Mouse (Mus musculus): ENCODE data around the gene Slc25a44. TPM values are rescaled to one million over a fixed set of nuclear protein-coding genes. Genes with fewer than 3 reads are reported as not detected.
"Not testable (repeated sequence)": the region's sequence is repeated elsewhere in the genome, so short reads cannot be mapped to it uniquely, and the experiment has no call there.

The Slc25a44 gene
- polyA plus RNA-seq, 1 experiment from 2014 or later, result 18.3 TPM

DNA sequence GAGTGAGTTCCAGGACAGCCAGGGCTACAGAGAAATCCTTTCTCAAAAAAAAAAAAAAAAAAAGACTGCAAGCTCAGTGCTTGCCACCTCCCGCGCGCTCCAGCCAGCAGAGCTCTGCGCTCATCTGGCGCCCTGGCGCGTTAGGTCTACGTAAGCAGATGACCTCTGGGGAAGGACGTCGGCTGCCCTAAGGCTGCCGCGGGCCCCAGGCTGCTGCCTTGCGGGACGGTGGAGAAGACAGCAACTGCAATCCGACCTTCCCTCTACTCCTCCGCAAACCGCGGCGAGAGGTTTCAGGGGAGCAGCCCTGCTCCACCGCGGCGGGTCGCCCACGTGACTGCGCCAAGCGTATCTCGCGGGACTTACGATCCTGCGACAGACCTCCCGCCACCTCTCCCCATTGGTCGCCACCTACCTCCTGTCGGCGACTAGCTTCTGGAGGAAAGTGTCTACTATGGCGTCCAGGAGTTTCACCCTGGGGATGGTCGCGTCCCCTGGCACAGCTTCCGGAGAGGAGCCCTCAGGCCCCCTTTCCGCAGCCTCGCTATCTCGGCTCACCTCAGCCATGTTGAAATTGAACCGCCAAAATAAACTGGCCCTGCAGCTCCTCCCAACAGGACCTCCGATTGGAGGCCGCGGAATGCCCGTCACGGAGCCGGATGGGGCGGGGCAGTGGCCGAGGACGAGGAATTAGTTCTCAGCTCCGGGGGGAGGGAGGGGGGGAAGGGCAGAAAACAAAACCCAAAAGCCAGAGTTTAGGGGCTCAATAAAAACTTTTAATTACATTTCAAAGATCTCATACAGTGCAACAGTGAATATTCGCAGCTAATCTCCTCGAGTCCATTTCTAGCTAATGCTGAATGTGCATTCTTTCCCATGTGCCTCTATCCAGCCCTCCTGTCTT lies 14.9 kb downstream of the Slc25a44 start, which contains the start of gene Pmf1:
Pmf1 (minus strand) TSS at position 591 of the 904 bp plus-strand sequence.
- Histone ChIP-seq H3K9me3 (no peaks in the 10 kb centered on the region), H3K27me3 (no peaks in the 10 kb centered on the region), H3K27ac (peak within 1 kb of the TSS; percentile 88), H3K4me2 (replicated peaks) (peak within 1 kb of the TSS; percentile 68), H3K9ac (peak within 1 kb of the TSS; percentile 92), H3K4me3 (peak within 1 kb of the TSS; percentile 71), H3K36me3 (peaks cover 42% of the 10 kb centered on the region), H3K4me1 (peaks cover 33% of the 10 kb centered on the region)
- under 1% methylated on average over 54 of the region's 54 CpGs for WGBS
- ATAC-seq (ENCODE audit: low FRiP score, low read depth), result peak; percentile 94

GRCm38 (mm10) chr3:88408953-88409352 lies 16.0 kb downstream of the Slc25a44 start:
- no peaks in the 10 kb centered on the region for H3K27me3 ChIP-seq
- H3K9ac ChIP-seq, result peak overlapping the region; percentile 92
- H3K4me1 ChIP-seq, result peaks cover 33% of the 10 kb centered on the region
- H3K4me2 ChIP-seq (replicated peaks), result peak overlapping the region; percentile 68
- H3K27ac ChIP-seq, result no peak overlapping the region
- 71% methylated on average over 5 of the region's 5 CpGs for whole genome bisulfite sequencing
- H3K36me3 ChIP-seq, result peaks cover 40% of the 10 kb centered on the region
- no peak for ATAC-seq (ENCODE audit: low FRiP score, low read depth)
- H3K4me3 ChIP-seq, result peak overlapping the region; percentile 71
- H3K9me3 ChIP-seq, result no peaks in the 10 kb centered on the region

DNA sequence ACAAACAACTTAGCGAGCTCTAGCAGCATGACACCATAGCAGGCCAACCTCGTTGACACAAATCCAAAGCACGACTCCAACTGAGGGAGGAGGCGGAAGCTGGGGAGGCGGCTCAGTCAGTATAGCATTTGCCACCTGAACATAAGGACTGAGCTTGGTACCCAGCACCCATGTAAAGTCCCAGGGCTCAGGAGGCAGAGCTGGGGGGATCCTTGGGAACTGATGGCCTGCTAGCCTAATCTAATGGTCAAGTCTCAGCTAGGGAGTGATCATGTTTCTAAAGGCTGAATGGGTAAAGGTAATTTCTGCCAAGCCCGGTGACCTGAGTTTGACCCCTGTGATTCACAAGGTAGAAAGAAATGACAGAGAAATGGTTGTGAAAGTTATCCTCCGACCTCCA lies 17.4 kb downstream of the Slc25a44 start:
- Histone ChIP-seq H3K4me2 (replicated peaks) (no peak overlapping the region), H3K27me3 (no peaks in the 10 kb centered on the region), H3K36me3 (peaks cover 38% of the 10 kb centered on the region), H3K27ac (no peak overlapping the region), H3K4me1 (peaks cover 33% of the 10 kb centered on the region), H3K9ac (no peak overlapping the region), H3K4me3 (no peak overlapping the region), H3K9me3 (no peaks in the 10 kb centered on the region)
- no peak for ATAC-seq (ENCODE audit: low FRiP score, low read depth)
- 60% methylated on average over 7 of the region's 7 CpGs for WGBS

DNA sequence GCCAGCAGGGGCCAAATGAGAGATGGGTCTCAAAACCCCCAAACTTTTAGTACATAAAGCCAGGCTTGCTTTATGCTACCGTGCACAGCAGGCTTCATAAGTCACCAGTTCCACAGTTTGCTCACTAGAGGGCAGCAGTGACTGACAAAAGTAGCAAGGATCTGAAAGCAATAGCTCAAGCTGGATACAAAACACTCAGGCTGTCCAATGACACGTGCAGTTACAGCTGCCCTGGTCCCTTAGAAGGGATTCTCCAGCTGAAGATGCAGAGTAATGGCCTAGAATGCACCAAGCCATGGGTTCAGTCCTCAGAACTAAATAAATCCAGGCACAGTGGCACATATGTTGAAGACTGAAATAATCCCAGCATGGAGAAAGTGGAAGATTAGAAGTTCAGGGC lies 17.8 kb downstream of the Slc25a44 start:
- Histone ChIP-seq H3K27ac (no peak overlapping the region), H3K4me3 (no peak overlapping the region), H3K9ac (no peak overlapping the region), H3K4me2 (replicated peaks) (no peak overlapping the region), H3K4me1 (peaks cover 33% of the 10 kb centered on the region), H3K36me3 (peaks cover 33% of the 10 kb centered on the region), H3K27me3 (no peaks in the 10 kb centered on the region), H3K9me3 (no peaks in the 10 kb centered on the region)
- ATAC-seq (ENCODE audit: low FRiP score, low read depth), result no peak
- WGBS, result 1% methylated on average over 2 of the region's 2 CpGs

DNA sequence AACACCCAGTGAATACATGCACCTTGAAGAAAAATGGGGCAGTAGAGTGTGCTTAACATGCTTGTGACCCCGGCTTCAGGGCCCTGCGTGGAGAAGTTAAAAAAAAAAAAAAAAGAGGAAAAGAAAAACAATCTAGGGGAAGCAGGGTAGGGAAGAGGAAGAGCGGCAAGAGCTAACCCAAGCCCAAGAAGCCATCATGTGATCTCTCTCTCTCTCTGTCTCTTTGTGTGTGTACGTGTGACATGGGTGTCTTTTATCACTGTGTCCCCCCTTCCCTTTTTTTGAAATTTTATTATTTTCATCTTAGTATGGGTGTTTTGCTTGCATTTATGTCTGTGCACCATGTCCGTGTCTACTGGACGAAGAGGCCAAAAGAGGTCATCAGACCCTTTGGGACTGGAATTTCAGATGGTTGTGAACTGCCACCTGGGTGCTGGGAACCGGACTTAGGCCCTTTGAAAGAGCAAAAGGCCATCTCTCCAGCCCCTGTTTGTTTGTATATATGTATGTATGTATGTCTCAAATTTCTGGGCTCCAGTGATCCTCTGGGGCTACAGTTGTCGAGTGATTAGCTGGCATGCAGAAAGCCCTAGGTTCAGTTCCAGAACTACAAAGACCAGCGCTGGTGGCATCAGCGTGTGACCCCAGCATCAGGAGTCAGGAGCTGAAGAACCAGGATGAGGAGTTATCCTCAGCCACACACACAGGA lies 21.3 kb downstream of the Slc25a44 start:
- no peaks in the 10 kb centered on the region for H3K27me3 ChIP-seq
- ATAC-seq (ENCODE audit: low FRiP score, low read depth), result no peak
- 93% methylated on average over 10 of the region's 10 CpGs for WGBS
- peaks cover 40% of the 10 kb centered on the region for H3K36me3 ChIP-seq
- H3K4me3 ChIP-seq, result no peak overlapping the region
- no peak overlapping the region for H3K4me2 ChIP-seq (replicated peaks)
- no peaks in the 10 kb centered on the region for H3K9me3 ChIP-seq
- peaks cover 18% of the 10 kb centered on the region for H3K4me1 ChIP-seq
- H3K9ac ChIP-seq, result no peak overlapping the region
- H3K27ac ChIP-seq, result no peak overlapping the region

DNA sequence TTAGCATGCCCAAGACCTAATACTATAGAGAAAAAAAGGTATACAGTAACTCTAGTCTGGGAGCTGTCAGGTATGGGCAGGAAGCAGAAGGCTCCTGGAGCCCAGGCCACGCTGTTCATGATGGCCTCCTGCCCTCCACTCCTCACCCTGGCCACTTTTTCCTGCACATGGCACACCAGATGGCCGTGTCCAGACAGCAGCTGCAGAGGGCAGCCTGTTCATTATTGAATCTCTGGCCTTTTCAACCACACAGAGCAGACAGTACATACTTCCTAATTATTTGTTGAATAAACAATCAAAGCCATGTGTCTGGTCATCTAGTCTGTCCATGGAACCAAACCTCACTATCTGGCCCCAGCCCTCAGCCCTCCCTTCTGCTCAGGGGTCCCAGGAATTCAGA lies 26.3 kb downstream of the Slc25a44 start:
- no peaks in the 10 kb centered on the region for H3K9me3 ChIP-seq
- no peak overlapping the region for H3K4me3 ChIP-seq
- H3K27ac ChIP-seq, result no peak overlapping the region
- H3K36me3 ChIP-seq, result peaks cover 77% of the 10 kb centered on the region
- H3K4me1 ChIP-seq, result no peaks in the 10 kb centered on the region
- no peak overlapping the region for H3K4me2 ChIP-seq (replicated peaks)
- 70% methylated on average over 2 of the region's 2 CpGs for WGBS
- no peak overlapping the region for H3K9ac ChIP-seq
- ATAC-seq (ENCODE audit: low FRiP score, low read depth), result no peak
- no peaks in the 10 kb centered on the region for H3K27me3 ChIP-seq

DNA sequence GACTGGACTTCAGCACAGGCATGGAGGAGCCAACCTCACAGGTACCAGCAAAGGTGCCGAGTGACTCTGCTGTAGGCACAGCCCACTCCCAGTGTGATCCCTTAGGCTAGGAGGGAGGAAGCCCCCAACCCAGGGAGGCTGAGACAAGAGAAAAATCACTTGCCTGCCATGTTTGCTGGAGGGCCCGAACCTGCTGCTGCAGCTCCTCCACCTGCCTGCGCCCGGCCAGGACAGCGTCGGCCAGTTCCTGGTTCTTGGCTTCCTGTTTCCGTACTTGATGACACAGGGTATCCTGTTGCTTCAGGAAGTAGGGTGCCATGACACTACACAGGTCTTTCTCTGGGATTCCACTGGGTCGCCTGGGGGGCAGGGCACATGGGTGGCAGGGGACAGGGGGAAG lies 29.2 kb downstream of the Slc25a44 start:
- ATAC-seq (ENCODE audit: low FRiP score, low read depth), result no peak
- Histone ChIP-seq H3K36me3 (peaks cover 74% of the 10 kb centered on the region), H3K4me2 (replicated peaks) (no peak overlapping the region), H3K9me3 (no peaks in the 10 kb centered on the region), H3K27me3 (no peaks in the 10 kb centered on the region), H3K4me3 (no peak overlapping the region), H3K4me1 (no peaks in the 10 kb centered on the region), H3K9ac (no peak overlapping the region), H3K27ac (no peak overlapping the region)
- 94% methylated on average over 8 of the region's 8 CpGs for WGBS

- Histone ChIP-seq H3K4me1 (no peaks in the 10 kb centered on the region), H3K27ac (no peak overlapping the region)
These were observed 29.7 kb downstream of the Slc25a44 start for GRCm38 (mm10) chr3:88395288-88395687.

GRCm38 (mm10) chr3:88393776-88394375 lies 31.1 kb downstream of the Slc25a44 start:
- peaks cover 67% of the 10 kb centered on the region for H3K36me3 ChIP-seq
- ATAC-seq (ENCODE audit: low FRiP score, low read depth), result no peak
- H3K4me2 ChIP-seq (replicated peaks), result no peak overlapping the region
- H3K9me3 ChIP-seq, result no peaks in the 10 kb centered on the region
- no peak overlapping the region for H3K4me3 ChIP-seq
- H3K4me1 ChIP-seq, result no peaks in the 10 kb centered on the region
- 91% methylated on average over 9 of the region's 9 CpGs for WGBS
- H3K27me3 ChIP-seq, result no peaks in the 10 kb centered on the region
- H3K27ac ChIP-seq, result no peak overlapping the region
- no peak overlapping the region for H3K9ac ChIP-seq

More at GRCm38 (mm10) chr3:88395288-88395687, 29.7 kb downstream of the Slc25a44 start:
- ATAC-seq (ENCODE audit: low FRiP score, low read depth), result no peak
- Histone ChIP-seq H3K4me3 (no peak overlapping the region), H3K4me2 (replicated peaks) (no peak overlapping the region), H3K9me3 (no peaks in the 10 kb centered on the region), H3K36me3 (peaks cover 76% of the 10 kb centered on the region), H3K9ac (no peak overlapping the region), H3K27me3 (no peaks in the 10 kb centered on the region)
- WGBS, result 97% methylated on average over 6 of the region's 6 CpGs

- Histone ChIP-seq H3K27ac (no peak within 1 kb of the TSS), H3K4me1 (no peaks in the 10 kb centered on the region; the same call in 1 of the 2 replicates), H3K4me3 (no peak within 1 kb of the TSS), H3K27me3 (no peaks in the 10 kb centered on the region), H3K4me2 (replicated peaks) (no peak within 1 kb of the TSS), H3K9me3 (no peaks in the 10 kb centered on the region), H3K36me3 (no peaks in the 10 kb centered on the region), H3K9ac (no peak within 1 kb of the TSS)
- no peak for ATAC-seq (ENCODE audit: low FRiP score, low read depth)
- WGBS, result 73% methylated on average over 5 of the region's 5 CpGs
These were observed 40.6 kb downstream of the Slc25a44 start, which contains the start of gene Bglap for GRCm38 (mm10) chr3:88384364-88384763. Gene Bglap (minus strand): TSS chr3:88384464.

DNA sequence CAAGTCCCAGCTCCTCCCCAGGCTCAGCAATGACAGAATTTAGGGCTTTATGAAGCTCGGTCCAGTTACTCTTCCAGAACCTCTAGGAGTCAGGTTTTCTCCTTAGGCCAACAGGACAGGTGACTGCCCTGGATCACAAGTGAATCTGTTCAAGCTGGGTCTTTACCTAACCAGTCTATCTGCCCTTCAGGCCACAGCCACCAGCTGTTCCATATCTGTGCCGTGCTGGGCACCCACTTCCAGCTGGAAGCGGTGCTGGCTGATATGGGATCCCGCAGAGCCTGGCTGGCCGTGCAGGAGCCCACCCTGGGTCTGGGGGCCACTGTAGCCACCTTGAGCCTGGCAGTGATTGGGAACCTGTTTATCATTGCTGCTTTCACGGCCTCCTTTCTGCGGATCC lies 42.6 kb downstream of the Slc25a44 start:
- WGBS, result 30% methylated on average over 1 of the region's 7 CpGs
- not testable (repeated sequence) for H3K9ac ChIP-seq; H3K27ac ChIP-seq; ATAC-seq (ENCODE audit: low FRiP score, low read depth); H3K4me3 ChIP-seq; H3K4me1 ChIP-seq; H3K36me3 ChIP-seq; H3K27me3 ChIP-seq; H3K9me3 ChIP-seq
- H3K4me2 ChIP-seq (replicated peaks), result peak overlapping the region; percentile 62
